Mouse (Mus musculus) thymus, adult 2 months (tissue): Measurements from ENCODE around the gene Nupr1l. TPM values are rescaled to one million over a fixed set of nuclear protein-coding genes. Genes with fewer than 3 reads are reported as not detected.

Experiments used
- DNase-seq: peaks from one replicate; pipeline ENCODE4 v3.0.0; 2021
- H3K27ac ChIP-seq: fragments of 200-500 bp; 2 replicates; pipeline ENCODE4 v1.5.1; 2012; ENCODE audit warnings: low read length, control low read depth; ENCODE audit not compliant: control insufficient read depth, insufficient read depth
- H3K27me3 ChIP-seq: fragments of 200-500 bp; 2 replicates; pipeline ENCODE4 v1.6.1; 2012; ENCODE audit warnings: mild to moderate bottlenecking, low read length, moderate library complexity, mixed read lengths; ENCODE audit not compliant: control insufficient read depth, insufficient read depth
- H3K36me3 ChIP-seq: fragments of 200-500 bp; 2 replicates; pipeline ENCODE4 v1.6.1; 2012; ENCODE audit warnings: mild to moderate bottlenecking, low read length, moderate library complexity; ENCODE audit not compliant: control insufficient read depth, insufficient read depth
- H3K4me1 ChIP-seq: fragments of 200-500 bp; replicated peaks from 2 replicates; pipeline ENCODE4 v1.6.1; 2012; ENCODE audit warnings: low read length; ENCODE audit not compliant: control insufficient read depth, insufficient read depth
- H3K4me3 ChIP-seq: fragments of 200-500 bp; 2 replicates; pipeline ENCODE4 v1.5.1; 2012; ENCODE audit warnings: mild to moderate bottlenecking, low read length, control low read depth, moderate library complexity; ENCODE audit not compliant: control insufficient read depth, insufficient read depth
- CTCF ChIP-seq: fragments of 200-500 bp; IDR thresholded peaks from 2 replicates; pipeline ENCODE4 v1.5.1; 2012; ENCODE audit warnings: mild to moderate bottlenecking, control low read depth, low read length, moderate library complexity, borderline replicate concordance; ENCODE audit not compliant: control insufficient read depth, poor library complexity, insufficient read depth; ENCODE audit errors: extremely low read depth
- POLR2A ChIP-seq: fragments of 200-500 bp; IDR thresholded peaks from 2 replicates; pipeline ENCODE4 v1.6.1; 2012; ENCODE audit warnings: mild to moderate bottlenecking, low read length, control low read depth, moderate library complexity; ENCODE audit not compliant: control insufficient read depth, poor library complexity, insufficient read depth; ENCODE audit errors: extremely low read depth
- WGBS: fragments of 180-500 bp; shearing (Covaris S2); methylation state at CpG from one replicate; pipeline ENCODE4 v1.1.7; 2018; 5-methylcytosine and 5-hydroxymethylcytosine counted together
- polyA plus RNA-seq: library from polyadenylated mRNA; depleted of rRNA; stranded (reverse); fragments of >200 nt; gene quantifications from 2 replicates; pipeline ENCODE4 v1.2.3, GENCODE M21; 2012

Nupr1l gene
- polyA plus RNA-seq, 1 experiment = 3.4 TPM

GRCm38 (mm10) chr5:129873942-129874341 lies 34.4 kb upstream of the Nupr1l start:
- no peak for TF ChIP-seq CTCF
- TF ChIP-seq POLR2A = no peak
- 84% methylated on average over 12 of the region's 12 CpGs for WGBS
- no peak overlapping the region for H3K4me3 ChIP-seq
- H3K27me3 ChIP-seq = no peaks in the 10 kb centered on the region
- no peak overlapping the region for H3K27ac ChIP-seq
- no peaks in the 10 kb centered on the region for H3K4me1 ChIP-seq
- no peaks in the 10 kb centered on the region for H3K36me3 ChIP-seq
- no peak for DNase-seq

- no peaks in the 10 kb centered on the region for H3K4me1 ChIP-seq
- DNase-seq = no peak
- no peak for TF ChIP-seq POLR2A
- no peaks in the 10 kb centered on the region; the same call in 1 of the 2 replicates for H3K36me3 ChIP-seq
- WGBS = 85% methylated on average over 11 of the region's 11 CpGs
- no peaks in the 10 kb centered on the region for H3K27me3 ChIP-seq
- H3K27ac ChIP-seq = no peak overlapping the region
- no peak overlapping the region for H3K4me3 ChIP-seq
These were observed 33.2 kb upstream of the Nupr1l start for GRCm38 (mm10) chr5:129875098-129875497.

- 87% methylated on average over 9 of the region's 9 CpGs for WGBS
These were observed 30.4 kb upstream of the Nupr1l start for GRCm38 (mm10) chr5:129877731-129878455.

GRCm38 (mm10) chr5:129878946-129879345 lies 29.4 kb upstream of the Nupr1l start:
- Histone ChIP-seq H3K4me1 (no peaks in the 10 kb centered on the region), H3K4me3 (no peak overlapping the region), H3K27ac (no peak overlapping the region), H3K36me3 (peaks cover 29% of the 10 kb centered on the region), H3K27me3 (no peaks in the 10 kb centered on the region)
- TF ChIP-seq POLR2A (no peak), CTCF (no peak)
- WGBS = 91% methylated on average over 2 of the region's 2 CpGs
- DNase-seq = no peak

More at GRCm38 (mm10) chr5:129877731-129878455, 30.4 kb upstream of the Nupr1l start:
- H3K4me3 ChIP-seq = no peak overlapping the region
- DNase-seq = no peak
- H3K27me3 ChIP-seq = no peaks in the 10 kb centered on the region
- no peak for TF ChIP-seq CTCF
- TF ChIP-seq POLR2A = no peak
- H3K4me1 ChIP-seq = no peaks in the 10 kb centered on the region
- peaks cover 23% of the 10 kb centered on the region for H3K36me3 ChIP-seq
- H3K27ac ChIP-seq = no peak overlapping the region

- H3K36me3 ChIP-seq = peaks cover 34% of the 10 kb centered on the region
- WGBS = 89% methylated on average over 3 of the region's 3 CpGs
- no peak overlapping the region for H3K4me3 ChIP-seq
- H3K4me1 ChIP-seq = no peaks in the 10 kb centered on the region
- no peaks in the 10 kb centered on the region for H3K27me3 ChIP-seq
- no peak for DNase-seq
- no peak for TF ChIP-seq CTCF
- TF ChIP-seq POLR2A = no peak
- no peak overlapping the region for H3K27ac ChIP-seq
These were observed 28.5 kb upstream of the Nupr1l start for GRCm38 (mm10) chr5:129879888-129880287.

GRCm38 (mm10) chr5:129886271-129886670 lies 22.1 kb upstream of the Nupr1l start:
- 35% methylated on average over 10 of the region's 10 CpGs for WGBS

More at GRCm38 (mm10) chr5:129886271-129886670, 22.1 kb upstream of the Nupr1l start:
- H3K27ac ChIP-seq = no peak overlapping the region
- peak overlapping the region; percentile 32 for H3K4me3 ChIP-seq
- no peaks in the 10 kb centered on the region for H3K27me3 ChIP-seq
- H3K36me3 ChIP-seq = peaks cover 24% of the 10 kb centered on the region
- TF ChIP-seq POLR2A = no peak
- no peak for DNase-seq
- H3K4me1 ChIP-seq = peaks cover 7% of the 10 kb centered on the region
